Mouse (Mus musculus) mouse embryonic stem cell (cell line): Measurements from ENCODE around the gene Acmsd.

Source experiments
- in situ Hi-C, 2 experiments: fragments of 300-500 bp; cut with MboI; formaldehyde crosslinking; loops; 1 replicate in 1 of 2; 3 replicates in 1 of 2; pipeline ENCODE4 v1.14.3; 2019 to 2020; ENCODE audit warnings: low sequenced_read_pairs in 2 of 2, low pct_unique_long_range_greater_than_20kb in 1 of 2, mixed read lengths in 1 of 2; ENCODE audit not compliant: unreplicated experiment in 1 of 2

The Acmsd gene

GRCm38 (mm10) chr1:127729096-127729495, at the start of gene Acmsd:
TSS of gene Acmsd (plus strand) at chr1:127729413.
- in situ Hi-C loops: no loop called here

GRCm38 (mm10) chr1:127679498-127680133, 49.6 kb upstream of the Acmsd start, which contains the start of gene Tmem163:
TSS of gene Tmem163 (minus strand) at chr1:127679548.
- in situ Hi-C loops: loop anchor here (5.0 to 10.0 kb wide), 3 partner anchors 85 to 182 kb away; no protein-coding TSS in a partner anchor

- in situ Hi-C loops: no loop called here
Observed at GRCm38 (mm10) chr1:127696533-127696932, 32.7 kb upstream of the Acmsd start.

- in situ Hi-C loops: no loop called here
Observed at GRCm38 (mm10) chr1:127702187-127702586, 27.0 kb upstream of the Acmsd start.

GRCm38 (mm10) chr1:127706269-127706668, 22.9 kb upstream of the Acmsd start:
- in situ Hi-C loops: no loop called here

- in situ Hi-C loops: no loop called here
Observed at GRCm38 (mm10) chr1:127716441-127716840, 12.8 kb upstream of the Acmsd start.

- in situ Hi-C loops: no loop called here
Observed at GRCm38 (mm10) chr1:127718290-127718689, 10.9 kb upstream of the Acmsd start.

GRCm38 (mm10) chr1:127723596-127723995, 5.6 kb upstream of the Acmsd start:
- in situ Hi-C loops: no loop called here

- in situ Hi-C loops: no loop called here
Observed at GRCm38 (mm10) chr1:127731086-127731485, 1.9 kb downstream of the Acmsd start.

- in situ Hi-C loops: no loop called here
Observed at GRCm38 (mm10) chr1:127732435-127732834, 3.2 kb downstream of the Acmsd start.

- in situ Hi-C loops: no loop called here
Observed at GRCm38 (mm10) chr1:127732841-127733240, 3.6 kb downstream of the Acmsd start.

GRCm38 (mm10) chr1:127735356-127735755, 6.1 kb downstream of the Acmsd start:
- in situ Hi-C loops: no loop called here

GRCm38 (mm10) chr1:127750401-127751102, 21.3 kb downstream of the Acmsd start:
- in situ Hi-C loops: loop anchor here in 1 of 2 experiments (10.0 kb wide), 1 partner anchor 246 kb away; no protein-coding TSS in a partner anchor

GRCm38 (mm10) chr1:127755806-127756205, 26.6 kb downstream of the Acmsd start:
- in situ Hi-C loops: loop anchor here in 1 of 2 experiments (10.0 kb wide), 1 partner anchor 251 kb away; no protein-coding TSS in a partner anchor

GRCm38 (mm10) chr1:127756331-127757163, 27.3 kb downstream of the Acmsd start:
- in situ Hi-C loops: loop anchor here in 1 of 2 experiments (10.0 kb wide), 1 partner anchor 252 kb away; no protein-coding TSS in a partner anchor

GRCm38 (mm10) chr1:127757164-127757545, 27.9 kb downstream of the Acmsd start:
- in situ Hi-C loops: loop anchor here in 1 of 2 experiments (10.0 kb wide), 1 partner anchor 252 kb away; no protein-coding TSS in a partner anchor

- in situ Hi-C loops: loop anchor here (10.0 kb wide), 2 partner anchors 81 to 261 kb away; no protein-coding TSS in a partner anchor
Observed at GRCm38 (mm10) chr1:127765468-127765867, 36.3 kb downstream of the Acmsd start.

GRCm38 (mm10) chr1:127766741-127767140, 37.5 kb downstream of the Acmsd start:
- in situ Hi-C loops: loop anchor here (10.0 kb wide), 2 partner anchors 82 to 262 kb away; no protein-coding TSS in a partner anchor
